Mouse (Mus musculus) limb, embryonic 13.5 days (tissue): ENCODE measurements around the gene Slc12a9. TPM values are rescaled to one million over a fixed set of nuclear protein-coding genes. Genes with fewer than 3 reads are reported as not detected.

Experiments
- ATAC-seq: fragments of 200-750 bp; cut with Nextera tagmentation; 2 replicates; pipeline ENCODE4 v1.8.0; 2017; ENCODE audit warnings: low read depth, moderate number of reproducible peaks, moderate TSS enrichment; ENCODE audit not compliant: low FRiP score
- H3K27ac ChIP-seq: fragments of 300-500 bp; sonication (generic); 2 replicates; pipeline ENCODE4 v1.5.1; 2015; ENCODE audit warnings: inconsistent platforms, mild to moderate bottlenecking, moderate library complexity
- H3K27me3 ChIP-seq: fragments of 300-500 bp; sonication (generic); 2 replicates; pipeline ENCODE4 v1.6.1; 2015; ENCODE audit warnings: mild to moderate bottlenecking, inconsistent platforms
- H3K36me3 ChIP-seq: fragments of 300-500 bp; sonication (generic); 2 replicates; pipeline ENCODE4 v1.6.1; 2015; ENCODE audit warnings: inconsistent platforms, mild to moderate bottlenecking, moderate library complexity
- H3K4me1 ChIP-seq: fragments of 300-500 bp; sonication (generic); 2 replicates; pipeline ENCODE4 v1.6.1; 2015; ENCODE audit warnings: inconsistent platforms
- H3K4me2 ChIP-seq: fragments of 300-500 bp; sonication (generic); replicated peaks from 2 replicates; pipeline ENCODE4 v1.6.1; 2015; ENCODE audit warnings: inconsistent platforms, mild to moderate bottlenecking, moderate library complexity
- H3K4me3 ChIP-seq: fragments of 300-500 bp; sonication (generic); 2 replicates; pipeline ENCODE4 v1.5.1; 2015; ENCODE audit warnings: moderate library complexity, mild to moderate bottlenecking, inconsistent platforms
- H3K9ac ChIP-seq: fragments of 300-500 bp; sonication (generic); 2 replicates; pipeline ENCODE4 v1.6.1; 2015; ENCODE audit warnings: mild to moderate bottlenecking, inconsistent platforms
- H3K9me3 ChIP-seq: fragments of 300-500 bp; sonication (generic); 2 replicates; pipeline ENCODE4 v1.6.1; 2016; ENCODE audit warnings: inconsistent platforms
- WGBS: fragments of 180-500 bp; shearing (Covaris S2); methylation state at CpG from one replicate; pipeline ENCODE4 v1.1.7; 2015; 5-methylcytosine and 5-hydroxymethylcytosine counted together
- microRNA-seq: library from miRNA; unstranded; fragments of <30 nt; microRNA quantifications from one replicate; pipeline ENCODE4, GENCODE M21; 2016
- polyA plus RNA-seq: library from polyadenylated mRNA; unstranded; fragments of >200 nt; fragmentation: Nextera tagmentation; extraction: Ambion mirVana; gene quantifications from 2 replicates; pipeline ENCODE4 v1.2.1, GENCODE M21; 2015

The Slc12a9 gene
- polyA plus RNA-seq, 1 experiment from 2014 or later = 17.2 TPM

DNA sequence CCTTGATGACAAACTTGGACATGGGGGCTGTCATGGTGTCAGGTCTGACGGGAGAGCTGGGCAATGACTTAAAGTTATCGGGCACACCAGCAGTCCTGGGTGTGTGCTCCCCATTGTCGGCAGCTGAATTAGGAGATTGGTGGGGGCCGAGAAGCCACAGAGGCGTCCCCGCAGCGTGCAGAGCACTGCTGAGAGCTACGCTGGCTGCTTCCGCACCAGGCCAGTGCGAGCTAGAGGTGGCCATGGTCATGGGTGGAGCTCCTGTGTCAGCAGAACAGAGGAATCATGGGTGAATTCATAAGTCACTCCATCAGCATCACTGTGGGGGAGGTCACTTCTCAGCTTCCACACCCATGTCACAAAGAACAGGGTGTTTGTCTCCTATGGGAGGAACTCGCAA is 68.6 kb downstream of the Slc12a9 start:
- H3K4me3 ChIP-seq = no peak overlapping the region
- H3K4me2 ChIP-seq = no peak overlapping the region
- H3K27ac ChIP-seq = no peak overlapping the region
- no peaks in the 10 kb centered on the region for H3K36me3 ChIP-seq
- no peak for ATAC-seq
- peaks cover 7% of the 10 kb centered on the region for H3K4me1 ChIP-seq
- 93% methylated on average over 11 of the region's 11 CpGs for WGBS
- no peaks in the 10 kb centered on the region for H3K27me3 ChIP-seq
- no peaks in the 10 kb centered on the region for H3K9me3 ChIP-seq
- no peak overlapping the region for H3K9ac ChIP-seq

Small RNAs within 50 kb of the gene (microRNA-seq; reads per million reads assigned to microRNA genes)
- not detected for gene Mir7036
- gene Mir8116 = not detected

Other genes with a start within 250 kb of the Slc12a9 start
- 6.9 and 7.5 TPM in 2 replicates for gene Trim56, start 217.4 kb downstream of the Slc12a9 start, polyA plus RNA-seq
- not detected in 2 replicates for gene Muc3, start 184.3 kb downstream of the Slc12a9 start, polyA plus RNA-seq
- 0.10 TPM in 1 of 2 replicates, not detected in the other for gene Muc3a, start 121.2 kb downstream of the Slc12a9 start, polyA plus RNA-seq
- gene Ache, start 46.1 kb downstream of the Slc12a9 start, polyA plus RNA-seq = 17.2 and 18.3 TPM in 2 replicates
- gene Ufsp1, start 39.0 kb downstream of the Slc12a9 start, polyA plus RNA-seq = 8.4 and 9.6 TPM in 2 replicates
- 141 and 149 TPM in 2 replicates for gene Srrt, start 25.9 kb downstream of the Slc12a9 start, polyA plus RNA-seq
- gene Trip6, start 19.2 kb downstream of the Slc12a9 start, polyA plus RNA-seq = 104 and 107 TPM in 2 replicates
- gene Ephb4, start 16.5 kb upstream of the Slc12a9 start, polyA plus RNA-seq = 76.5 and 82.3 TPM in 2 replicates
- 0.05 and 0.29 TPM in 2 replicates for gene Zan, start 143.5 kb upstream of the Slc12a9 start, polyA plus RNA-seq
- gene Pop7, start 168.9 kb upstream of the Slc12a9 start, polyA plus RNA-seq = 48.4 and 54.0 TPM in 2 replicates
- gene Gigyf1, start 185.0 kb upstream of the Slc12a9 start, polyA plus RNA-seq = 16.1 and 16.7 TPM in 2 replicates
- gene Epo, start 199.6 kb upstream of the Slc12a9 start, polyA plus RNA-seq = 0.78 and 0.86 TPM in 2 replicates
- 343 and 352 TPM in 2 replicates for gene Gnb2, start 199.9 kb upstream of the Slc12a9 start, polyA plus RNA-seq
- 0.45 and 0.93 TPM in 2 replicates for gene Actl6b, start 219.9 kb upstream of the Slc12a9 start, polyA plus RNA-seq
- gene Tfr2, start 236.2 kb upstream of the Slc12a9 start, polyA plus RNA-seq = 0.32 and 0.38 TPM in 2 replicates